Mouse (Mus musculus): ENCODE measurements around the gene Coro2a. TPM values are rescaled to one million over a fixed set of nuclear protein-coding genes. Genes with fewer than 3 reads are reported as not detected.
"Not testable (repeated sequence)": the region's sequence is repeated elsewhere in the genome, so short reads cannot be mapped to it uniquely, and the experiment has no call there.

Coro2a gene
- polyA plus RNA-seq, 1 experiment from 2014 or later = 5.9 TPM

DNA sequence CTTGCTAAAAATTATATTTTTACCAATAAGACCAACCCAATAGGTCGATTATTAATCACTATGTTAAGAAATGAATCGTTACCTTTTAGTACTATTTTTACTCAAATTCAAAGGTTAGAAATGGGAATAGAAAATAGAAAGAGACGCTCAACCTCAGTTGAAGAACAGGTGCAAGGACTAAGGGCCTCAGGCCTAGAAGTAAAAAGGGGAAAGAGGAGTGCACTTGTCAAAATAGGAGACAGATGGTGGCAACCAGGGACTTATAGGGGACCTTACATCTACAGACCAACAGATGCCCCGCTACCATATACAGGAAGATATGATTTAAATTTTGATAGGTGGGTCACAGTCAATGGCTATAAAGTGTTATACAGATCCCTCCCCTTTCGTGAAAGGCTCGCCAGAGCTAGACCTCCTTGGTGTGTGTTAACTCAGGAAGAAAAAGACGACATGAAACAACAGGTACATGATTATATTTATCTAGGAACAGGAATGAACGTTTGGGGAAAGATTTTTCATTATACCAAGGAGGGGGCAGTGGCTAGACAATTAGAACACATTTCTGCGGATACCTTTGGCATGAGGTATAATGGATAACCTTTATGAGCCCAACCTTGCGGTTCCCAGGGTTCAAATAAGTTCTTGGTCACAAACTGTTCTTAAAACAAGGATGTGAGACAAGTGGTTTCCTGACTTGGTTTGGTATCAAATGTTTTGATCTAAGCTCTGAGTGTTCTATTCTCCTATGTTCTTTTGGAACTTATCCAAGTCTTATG lies 26.3 kb downstream of the Coro2a start:
- not testable (repeated sequence) for H3K27me3 ChIP-seq (ENCODE audit: insufficient read depth, poor library complexity, severe bottlenecking); H3K4me3 ChIP-seq; H3K27ac ChIP-seq; H3K9me3 ChIP-seq; H3K4me1 ChIP-seq (replicated peaks); H3K36me3 ChIP-seq; DNase-seq (ENCODE audit: low spot score)
- WGBS = 88% methylated on average over 6 of the region's 10 CpGs

DNA sequence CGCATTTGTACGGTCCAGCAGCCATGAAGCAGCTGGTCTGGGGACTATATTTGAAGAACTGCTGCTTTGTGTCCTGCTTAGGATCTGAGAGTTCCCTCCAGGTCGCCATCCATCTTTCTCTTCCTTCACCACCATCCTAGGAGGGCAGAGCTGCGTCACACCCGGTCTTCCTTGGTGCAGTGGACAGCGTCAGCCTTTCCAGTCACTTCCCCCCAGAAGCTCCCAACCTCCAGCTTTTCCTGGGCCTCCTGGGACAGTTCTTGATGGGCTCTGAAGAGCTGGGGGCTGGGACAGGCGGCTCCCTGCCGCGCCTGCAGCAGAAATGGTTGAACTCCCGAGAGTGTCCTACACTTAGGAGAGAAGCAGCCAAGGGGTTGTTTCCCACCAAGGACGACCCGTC lies 27.2 kb downstream of the Coro2a start:
- Histone ChIP-seq H3K27me3 (ENCODE audit: insufficient read depth, poor library complexity, severe bottlenecking) (no peaks in the 10 kb centered on the region), H3K4me3 (no peak overlapping the region), H3K9me3 (0 out of 2 replicates have a peak, but pooled peaks cover 2% of the 10 kb centered on the region), H3K4me1 (replicated peaks) (peaks cover 3% of the 10 kb centered on the region), H3K27ac (no peak overlapping the region), H3K36me3 (no peaks in the 10 kb centered on the region)
- no peak for DNase-seq (ENCODE audit: low spot score)
- 85% methylated on average over 12 of the region's 12 CpGs for WGBS

DNA sequence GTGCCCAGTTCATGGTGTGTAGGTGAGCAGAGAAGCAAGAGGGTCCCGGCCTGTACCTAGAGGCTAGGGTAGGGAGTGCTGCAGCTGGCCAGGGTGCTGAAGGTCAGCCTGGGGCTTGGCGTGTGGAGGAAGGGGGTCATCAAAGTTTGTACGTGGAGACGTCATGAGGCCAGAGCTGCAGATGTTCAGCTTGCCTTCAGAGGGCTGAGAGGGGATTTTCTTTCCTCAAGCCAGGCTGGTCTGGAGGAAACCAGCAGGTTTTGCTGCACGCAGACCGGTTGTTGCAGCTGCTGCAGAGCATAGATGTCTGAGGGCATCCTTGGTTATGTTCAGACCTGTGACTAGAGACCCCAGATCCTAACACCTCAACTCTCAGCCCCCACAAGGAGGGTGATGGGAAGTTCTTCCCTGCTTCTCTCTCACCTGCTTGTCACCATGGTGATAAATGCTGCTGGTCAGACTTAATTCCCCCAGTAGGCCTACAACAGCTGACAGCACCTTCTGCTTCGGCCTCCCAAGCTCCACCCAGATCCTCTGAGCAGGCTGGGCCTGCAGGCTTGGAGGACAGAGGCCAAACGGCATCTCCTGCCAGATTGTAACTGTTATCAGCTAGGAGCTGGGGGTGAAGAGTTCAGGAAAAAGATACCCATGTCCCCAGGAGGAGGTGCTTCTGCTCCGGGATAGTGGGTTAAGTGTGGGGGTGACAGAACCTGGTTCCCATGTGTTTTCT lies 27.8 kb downstream of the Coro2a start:
- WGBS = 59% methylated on average over 9 of the region's 9 CpGs
- Histone ChIP-seq H3K4me1 (replicated peaks) (peaks cover 9% of the 10 kb centered on the region), H3K4me3 (no peak overlapping the region), H3K27ac (no peak overlapping the region), H3K27me3 (ENCODE audit: insufficient read depth, poor library complexity, severe bottlenecking) (no peaks in the 10 kb centered on the region), H3K36me3 (no peaks in the 10 kb centered on the region), H3K9me3 (0 out of 2 replicates have a peak, but pooled peaks cover 2% of the 10 kb centered on the region)
- no peak for DNase-seq (ENCODE audit: low spot score)

DNA sequence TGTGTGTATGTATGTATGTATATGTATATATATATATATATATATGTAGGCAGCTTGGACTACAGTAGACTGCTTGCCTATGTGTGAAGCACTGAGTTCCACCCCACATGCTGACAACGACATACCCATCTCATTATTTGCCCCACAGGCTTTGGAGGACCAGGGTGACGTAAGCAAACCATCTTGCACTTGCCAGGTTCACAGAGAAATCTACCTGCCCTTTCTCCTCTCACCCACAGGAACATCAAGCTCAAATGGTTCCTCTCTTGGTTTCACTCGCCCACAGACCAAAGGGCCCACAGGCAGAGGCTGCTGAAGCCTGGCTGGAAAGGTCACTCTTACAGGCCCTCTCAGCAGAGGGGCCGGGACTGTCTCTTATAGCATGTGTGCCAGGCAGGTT lies 29.4 kb downstream of the Coro2a start:
- H3K36me3 ChIP-seq = no peaks in the 10 kb centered on the region
- H3K9me3 ChIP-seq = 0 out of 2 replicates have a peak, but pooled peaks cover 2% of the 10 kb centered on the region
- H3K4me1 ChIP-seq (replicated peaks) = peaks cover 9% of the 10 kb centered on the region
- no peak overlapping the region for H3K27ac ChIP-seq
- WGBS = 85% methylated on average over 4 of the region's 4 CpGs
- H3K4me3 ChIP-seq = no peak overlapping the region
- DNase-seq (ENCODE audit: low spot score) = no peak
- H3K27me3 ChIP-seq (ENCODE audit: insufficient read depth, poor library complexity, severe bottlenecking) = no peaks in the 10 kb centered on the region

DNA sequence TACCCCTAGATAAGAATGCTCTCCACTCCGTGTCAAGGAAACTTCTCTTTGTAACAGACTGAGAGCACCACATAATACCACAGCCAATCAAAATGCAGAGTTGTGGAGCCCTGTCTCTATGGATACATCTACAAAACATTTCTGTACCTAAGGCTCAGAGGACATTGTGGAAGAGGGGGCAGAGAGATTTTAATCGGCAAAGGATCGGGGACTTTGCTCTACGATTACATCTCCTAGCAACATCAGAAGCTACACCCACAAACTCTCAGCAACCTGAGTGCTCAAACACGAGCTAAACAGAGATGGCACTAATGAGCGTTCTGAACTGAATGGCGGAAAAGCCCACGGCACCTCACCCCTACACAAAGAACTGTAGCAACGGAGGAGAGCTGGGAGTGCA lies 30.3 kb downstream of the Coro2a start:
- no peak for DNase-seq (ENCODE audit: low spot score)
- Histone ChIP-seq H3K4me1 (replicated peaks) (peaks cover 9% of the 10 kb centered on the region), H3K27ac (no peak overlapping the region), H3K36me3 (no peaks in the 10 kb centered on the region), H3K9me3 (0 out of 2 replicates have a peak, but pooled peaks cover 2% of the 10 kb centered on the region), H3K27me3 (ENCODE audit: insufficient read depth, poor library complexity, severe bottlenecking) (no peaks in the 10 kb centered on the region), H3K4me3 (no peak overlapping the region)
- WGBS = 94% methylated on average over 9 of the region's 9 CpGs

DNA sequence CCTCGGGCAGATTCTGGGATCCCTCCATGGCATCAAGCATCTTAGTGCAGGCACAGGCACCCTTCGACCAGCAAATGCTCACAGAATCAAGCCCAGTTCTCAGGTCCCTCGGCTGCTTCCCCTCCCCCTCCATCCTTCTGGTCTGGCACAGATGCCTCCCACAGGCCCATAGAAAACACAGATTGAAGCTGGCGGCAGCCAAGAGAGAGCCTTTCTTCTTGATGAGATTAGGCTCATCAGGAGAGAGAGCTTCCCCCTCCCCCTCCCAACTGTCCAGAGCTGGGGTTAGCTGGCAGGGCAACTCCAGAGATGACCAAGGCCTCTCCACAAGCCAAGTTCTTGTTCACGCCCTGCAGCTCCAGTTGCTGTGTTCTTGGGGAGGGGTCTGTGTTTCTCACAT lies 32.3 kb downstream of the Coro2a start:
- Histone ChIP-seq H3K4me1 (replicated peaks) (peaks cover 9% of the 10 kb centered on the region), H3K4me3 (no peak overlapping the region), H3K27me3 (ENCODE audit: insufficient read depth, poor library complexity, severe bottlenecking) (no peaks in the 10 kb centered on the region), H3K27ac (peak overlapping the region; percentile 57; the same call in 1 of the 2 replicates), H3K9me3 (0 out of 2 replicates have a peak, but pooled peaks cover 2% of the 10 kb centered on the region), H3K36me3 (no peaks in the 10 kb centered on the region)
- DNase-seq (ENCODE audit: low spot score) = peak; percentile 39
- WGBS = 29% methylated on average over 5 of the region's 5 CpGs

DNA sequence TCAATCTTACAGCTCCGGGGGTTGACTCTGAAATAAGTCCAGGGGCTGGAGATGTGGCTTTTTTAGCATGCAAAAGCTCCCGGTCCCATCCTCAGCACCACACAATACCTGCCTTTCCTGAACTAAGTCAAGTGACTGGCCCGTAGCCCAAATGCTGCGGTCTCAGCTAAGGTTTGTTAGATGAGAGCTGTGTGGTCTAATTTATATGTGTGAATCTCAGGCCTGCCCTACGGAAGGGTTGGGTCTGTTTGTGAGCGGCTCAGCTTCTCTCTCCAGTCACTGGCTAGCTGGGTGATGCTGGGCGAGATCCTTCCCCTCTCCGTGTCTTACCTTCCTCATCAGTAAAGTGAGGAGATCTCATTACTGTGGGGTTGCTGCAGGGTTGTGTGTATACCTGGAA lies 33.8 kb downstream of the Coro2a start:
- no peak overlapping the region for H3K27ac ChIP-seq
- peaks cover 9% of the 10 kb centered on the region for H3K4me1 ChIP-seq (replicated peaks)
- no peak for DNase-seq (ENCODE audit: low spot score)
- 92% methylated on average over 8 of the region's 8 CpGs for WGBS
- H3K27me3 ChIP-seq (ENCODE audit: insufficient read depth, poor library complexity, severe bottlenecking) = no peaks in the 10 kb centered on the region
- H3K9me3 ChIP-seq = 0 out of 2 replicates have a peak, but pooled peaks cover 2% of the 10 kb centered on the region
- H3K36me3 ChIP-seq = no peaks in the 10 kb centered on the region
- H3K4me3 ChIP-seq = no peak overlapping the region

DNA sequence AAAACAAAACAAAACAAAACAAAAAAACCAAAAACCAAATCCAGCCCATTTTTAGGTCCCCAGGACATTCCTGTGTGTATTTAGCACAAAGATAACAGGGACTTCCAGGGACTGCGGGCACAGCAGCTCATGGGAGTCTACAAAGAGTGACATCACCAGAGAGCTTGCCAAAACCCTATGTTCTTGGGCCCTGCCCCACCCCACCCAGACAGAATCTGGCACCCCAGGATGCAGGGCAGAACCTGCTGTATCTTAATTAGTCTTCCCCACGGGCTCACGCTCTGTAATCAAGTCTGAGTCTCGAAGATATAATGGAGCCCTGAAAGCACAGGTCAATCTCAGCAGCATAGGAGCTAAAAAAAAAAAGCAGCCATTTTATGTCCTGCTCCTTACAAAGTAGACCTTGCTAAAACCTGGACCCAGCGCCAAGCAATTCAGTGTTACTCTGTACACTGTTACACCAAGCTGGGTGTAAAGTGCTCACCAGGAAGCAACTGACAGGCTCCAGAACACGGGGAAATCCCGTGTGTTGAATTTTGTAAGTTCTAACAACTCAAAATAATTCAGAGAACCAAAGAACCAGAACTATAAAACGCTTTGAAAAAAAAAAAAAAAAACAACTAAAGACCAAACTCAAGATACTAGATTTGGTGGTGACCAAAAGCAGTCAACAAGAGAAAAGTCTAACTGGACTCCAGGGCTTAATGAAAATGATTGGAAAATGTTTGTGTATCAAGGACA lies 34.9 kb downstream of the Coro2a start:
- Histone ChIP-seq H3K36me3 (no peaks in the 10 kb centered on the region), H3K4me1 (replicated peaks) (peaks cover 9% of the 10 kb centered on the region), H3K27ac (no peak overlapping the region), H3K4me3 (no peak overlapping the region), H3K27me3 (ENCODE audit: insufficient read depth, poor library complexity, severe bottlenecking) (no peaks in the 10 kb centered on the region), H3K9me3 (0 out of 2 replicates have a peak, but pooled peaks cover 2% of the 10 kb centered on the region)
- no peak for DNase-seq (ENCODE audit: low spot score)
- 84% methylated on average over 8 of the region's 8 CpGs for WGBS

DNA sequence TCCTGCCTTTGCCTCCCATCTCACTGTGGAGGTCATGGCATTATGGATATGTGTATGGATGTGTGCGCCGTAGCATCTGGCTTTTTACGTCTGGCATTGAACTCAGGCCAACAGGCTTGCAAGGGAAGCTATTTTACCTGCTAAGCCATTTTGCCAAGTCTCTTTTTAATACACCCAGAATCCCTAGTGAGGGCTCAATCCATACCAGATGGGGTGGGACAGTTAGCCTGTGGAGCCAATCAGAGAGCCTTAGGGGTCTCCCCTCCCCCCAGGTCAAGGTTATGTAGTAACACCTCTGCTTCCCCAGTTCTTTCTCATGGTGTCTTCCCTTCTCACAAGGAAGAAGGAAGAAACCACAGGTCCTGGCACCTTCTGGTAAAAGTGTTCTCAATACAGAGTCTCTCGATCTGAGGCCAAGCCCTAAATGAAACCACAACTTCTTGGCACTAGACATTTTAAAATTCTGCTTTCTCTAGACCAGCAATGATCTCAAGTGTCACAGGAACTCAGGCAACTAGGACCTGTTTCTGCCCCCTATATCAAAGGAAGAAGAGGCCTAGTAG lies 36.5 kb downstream of the Coro2a start:
- no peak overlapping the region for H3K4me3 ChIP-seq
- H3K27ac ChIP-seq = no peak overlapping the region
- H3K36me3 ChIP-seq = no peaks in the 10 kb centered on the region
- WGBS = 96% methylated on average over 4 of the region's 4 CpGs
- no peaks in the 10 kb centered on the region for H3K27me3 ChIP-seq (ENCODE audit: insufficient read depth, poor library complexity, severe bottlenecking)
- H3K9me3 ChIP-seq = no peaks in the 10 kb centered on the region
- no peak for DNase-seq (ENCODE audit: low spot score)
- H3K4me1 ChIP-seq (replicated peaks) = peaks cover 9% of the 10 kb centered on the region

DNA sequence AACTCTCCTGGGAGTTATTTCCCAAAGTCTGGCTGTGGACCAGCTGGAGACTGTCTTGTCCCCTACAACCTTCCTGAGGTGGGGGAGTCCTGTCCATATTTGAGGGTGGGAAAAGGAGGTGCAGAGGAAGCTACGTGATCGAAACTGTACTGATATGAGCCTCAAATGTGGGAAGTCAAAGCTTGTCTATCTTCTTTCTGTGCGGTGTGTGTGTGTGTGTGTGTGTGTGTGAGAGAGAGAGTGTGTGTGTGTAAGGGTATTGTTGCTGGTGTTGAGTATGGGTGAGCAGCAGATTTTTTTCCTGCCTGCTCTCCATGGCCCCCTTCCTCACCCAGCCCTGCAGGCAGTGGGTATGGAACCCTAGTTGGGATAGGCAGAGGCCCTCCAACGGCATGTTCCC lies 37.8 kb downstream of the Coro2a start:
- Histone ChIP-seq H3K4me3 (no peak overlapping the region), H3K9me3 (no peaks in the 10 kb centered on the region), H3K36me3 (no peaks in the 10 kb centered on the region), H3K27me3 (ENCODE audit: insufficient read depth, poor library complexity, severe bottlenecking) (no peaks in the 10 kb centered on the region), H3K27ac (no peak overlapping the region), H3K4me1 (replicated peaks) (no peaks in the 10 kb centered on the region)
- 93% methylated on average over 4 of the region's 4 CpGs for WGBS
- no peak for DNase-seq (ENCODE audit: low spot score)

DNA sequence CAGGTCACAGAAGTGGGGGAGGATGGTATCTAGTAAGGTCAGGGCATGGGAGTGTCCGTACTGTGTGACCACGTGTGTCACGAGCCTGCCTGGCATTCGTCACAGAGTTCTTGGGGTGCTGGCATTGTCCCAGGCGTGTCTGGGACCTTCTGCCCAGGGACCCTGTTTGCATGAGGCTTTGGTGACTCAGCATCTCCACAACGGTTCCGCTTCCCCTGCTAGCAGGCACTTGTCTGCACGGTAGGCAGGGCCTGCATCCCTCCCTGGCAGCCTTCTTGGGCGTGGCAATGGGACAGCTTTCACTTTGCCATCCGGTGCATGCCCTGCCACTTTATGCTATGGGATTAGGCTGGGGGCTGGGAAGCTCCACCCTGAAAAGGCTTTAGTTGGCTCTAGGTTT lies 38.2 kb downstream of the Coro2a start:
- H3K27ac ChIP-seq = no peak overlapping the region
- 74% methylated on average over 10 of the region's 10 CpGs for WGBS
- H3K27me3 ChIP-seq (ENCODE audit: insufficient read depth, poor library complexity, severe bottlenecking) = no peaks in the 10 kb centered on the region
- no peak for DNase-seq (ENCODE audit: low spot score)
- H3K4me1 ChIP-seq (replicated peaks) = no peaks in the 10 kb centered on the region
- H3K36me3 ChIP-seq = no peaks in the 10 kb centered on the region
- H3K9me3 ChIP-seq = no peaks in the 10 kb centered on the region
- no peak overlapping the region for H3K4me3 ChIP-seq

DNA sequence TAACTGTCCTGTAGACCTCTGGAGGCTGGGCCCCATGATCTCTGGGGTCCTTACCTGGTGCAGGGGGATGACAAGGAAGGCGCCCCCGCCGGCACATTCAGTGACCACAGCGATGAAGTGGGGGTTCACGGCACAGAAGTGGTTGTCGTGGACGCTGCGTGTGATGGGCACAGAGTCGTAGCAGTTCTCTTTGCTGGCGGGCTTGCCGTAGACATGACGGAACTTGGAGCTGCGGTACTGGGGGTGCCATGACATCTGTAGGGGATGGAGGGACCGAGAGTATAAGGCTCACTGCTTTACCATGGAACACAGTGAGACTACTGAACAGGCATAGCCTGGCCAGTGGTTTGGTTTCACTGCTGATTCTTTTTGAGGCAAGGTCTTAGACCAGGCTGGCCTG lies 39.2 kb downstream of the Coro2a start:
- Histone ChIP-seq H3K9me3 (no peaks in the 10 kb centered on the region), H3K27me3 (ENCODE audit: insufficient read depth, poor library complexity, severe bottlenecking) (no peaks in the 10 kb centered on the region), H3K4me1 (replicated peaks) (peaks cover 6% of the 10 kb centered on the region; the same call in 1 of the 2 replicates), H3K36me3 (no peaks in the 10 kb centered on the region), H3K4me3 (no peak overlapping the region), H3K27ac (no peak overlapping the region)
- DNase-seq (ENCODE audit: low spot score) = no peak
- 93% methylated on average over 14 of the region's 14 CpGs for WGBS
